In the genomic region with DNA sequence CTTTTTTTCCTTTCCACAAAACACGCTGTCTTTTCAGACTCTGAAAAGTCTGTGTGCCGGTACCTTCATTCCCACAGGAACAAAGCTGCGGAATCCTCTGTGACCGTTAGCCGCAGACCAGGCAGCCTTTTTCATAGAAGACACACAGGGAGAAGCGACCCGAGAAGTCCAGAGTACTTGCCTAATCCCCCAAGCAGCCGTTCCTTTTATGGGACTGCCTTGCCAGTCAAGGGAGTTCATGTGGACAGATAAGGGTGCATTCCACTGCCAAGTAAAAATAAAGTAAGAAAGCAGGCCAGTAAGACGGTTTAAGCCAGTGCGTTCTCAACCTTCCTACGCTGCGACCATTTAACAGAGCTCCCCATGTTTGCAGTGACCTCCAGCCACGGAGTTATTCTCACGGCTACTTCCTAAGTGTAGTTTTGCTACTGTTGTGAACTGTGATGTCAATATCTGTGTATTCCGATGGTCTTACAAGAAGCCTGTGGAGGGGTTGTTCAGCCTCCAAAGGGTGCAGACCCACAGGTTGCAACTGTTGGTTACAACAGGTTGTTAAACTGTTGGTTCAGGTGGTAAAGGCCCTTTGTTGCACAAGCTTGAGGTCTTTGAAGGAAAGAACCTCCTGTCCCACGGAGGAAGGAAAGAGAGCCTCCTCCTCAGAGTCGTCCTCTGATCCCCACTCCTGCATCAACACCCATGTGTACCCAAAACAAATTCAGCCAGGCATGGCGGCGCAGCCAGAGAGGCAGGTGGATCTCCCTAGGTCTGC, we compare ENCODE assay signal across 9 mouse cellular contexts. TPM values are rescaled to one million over a fixed set of nuclear protein-coding genes. Genes with fewer than 3 reads are reported as not detected.
DNase-seq lines count a peak whose midpoint lies in the region; ATAC-seq lines count a peak whose summit lies in the region.
"Had no signal": no experiment of that assay in that cellular context is flagged by ENCODE, and none has a peak within 500 bp of the region (broad histone marks: within the 10 kb centered on the region; RNA-seq: fewer than 3 reads in every experiment).

No protein-coding gene starts in this region.

- no peak for DNase-seq in kidney, adult 18-20 months
- DNase-seq in embryonic facial prominence, embryonic 10.5 days (ENCODE audit: low spot score), result no peak
- no peak for DNase-seq in left cerebral cortex, postnatal 14 days (ENCODE audit: low spot score in 2 of 2)
- DNase-seq in gastrocnemius, postnatal 10 days, result no peak

- ATAC-seq in kidney, embryonic 14.5 days (ENCODE audit: low FRiP score, low TSS enrichment), result no peak
- ATAC-seq in forebrain, embryonic 15.5 days (replicated peaks), result no peak
- no peak for ATAC-seq in midbrain, embryonic 13.5 days
- ATAC-seq in erythroid progenitor cell, adult 5-6 weeks (replicated peaks; ENCODE audit: low FRiP score, poor library complexity, severe bottlenecking), result no peak
- ATAC-seq: activated CD4-positive, CD25-positive, alpha-beta regulatory T cell, adult 4 months had no signal

- no peak overlapping the region; the same call in 1 of the 2 replicates for H3K27ac ChIP-seq in kidney, embryonic 14.5 days (ENCODE audit: low read depth, low read length)
- no peak overlapping the region for H3K27ac ChIP-seq in embryonic facial prominence, embryonic 10.5 days (replicated peaks)
- peak overlapping the region; percentile 95 for H3K27ac ChIP-seq in forebrain, embryonic 15.5 days (replicated peaks)
- H3K27ac ChIP-seq in midbrain, embryonic 13.5 days, result peak overlapping the region; percentile 71

- 0 out of 2 replicates have a peak overlapping the region, but pooled peaks have one; percentile 18 for H3K9ac ChIP-seq in kidney, embryonic 14.5 days (ENCODE audit: low read depth, low read length)
- peak overlapping the region; percentile 27 for H3K9ac ChIP-seq in forebrain, embryonic 15.5 days (replicated peaks)
- peak overlapping the region; percentile 44 for H3K9ac ChIP-seq in midbrain, embryonic 13.5 days (replicated peaks)

- intact Hi-C loops in left cerebral cortex, postnatal 14 days (cut with DNase I), result no loop called here

- H3K4me1 ChIP-seq in kidney, embryonic 14.5 days (ENCODE audit: control insufficient read depth, insufficient read depth, low read length), result peaks cover 53% of the 10 kb centered on the region
- H3K4me1 ChIP-seq in embryonic facial prominence, embryonic 10.5 days, result peaks cover 80% of the 10 kb centered on the region
- peaks cover 72% of the 10 kb centered on the region for H3K4me1 ChIP-seq in forebrain, embryonic 15.5 days
- peaks cover 79% of the 10 kb centered on the region for H3K4me1 ChIP-seq in midbrain, embryonic 13.5 days (replicated peaks)

- H3K36me3 ChIP-seq in kidney, embryonic 14.5 days (ENCODE audit: control insufficient read depth, insufficient read depth, low read length), result no peaks in the 10 kb centered on the region; the same call in 1 of the 2 replicates
- peaks cover 45% of the 10 kb centered on the region for H3K36me3 ChIP-seq in embryonic facial prominence, embryonic 10.5 days (replicated peaks)
- H3K36me3 ChIP-seq in forebrain, embryonic 15.5 days, result no peaks in the 10 kb centered on the region
- H3K36me3 ChIP-seq in midbrain, embryonic 13.5 days, result 0 out of 2 replicates have a peak, but pooled peaks cover 3% of the 10 kb centered on the region

- 80% methylated on average over 19 of the region's 19 CpGs for WGBS in kidney, embryonic 14.5 days
- WGBS in embryonic facial prominence, embryonic 10.5 days, result 81% methylated on average over 19 of the region's 19 CpGs
- 44% methylated on average over 19 of the region's 19 CpGs for WGBS in forebrain, embryonic 15.5 days
- 36% methylated on average over 19 of the region's 19 CpGs for WGBS in midbrain, embryonic 13.5 days

- no peaks in the 10 kb centered on the region for H3K27me3 ChIP-seq in kidney, embryonic 14.5 days (ENCODE audit: control insufficient read depth, insufficient read depth, low read length)
- H3K27me3 ChIP-seq in embryonic facial prominence, embryonic 10.5 days (replicated peaks; ENCODE audit: low read depth, poor library complexity, severe bottlenecking), result no peaks in the 10 kb centered on the region
- no peaks in the 10 kb centered on the region for H3K27me3 ChIP-seq in forebrain, embryonic 15.5 days
- no peaks in the 10 kb centered on the region for H3K27me3 ChIP-seq in midbrain, embryonic 13.5 days

- no peak overlapping the region for H3K4me2 ChIP-seq in kidney, embryonic 14.5 days (replicated peaks; ENCODE audit: low read depth, low read length)
- peak overlapping the region; percentile 62 for H3K4me2 ChIP-seq in forebrain, embryonic 15.5 days (replicated peaks)
- peak overlapping the region; percentile 84 for H3K4me2 ChIP-seq in midbrain, embryonic 13.5 days (replicated peaks)

- H3K4me3 ChIP-seq in kidney, embryonic 14.5 days (ENCODE audit: low read length), result no peak overlapping the region
- 0 out of 2 replicates have a peak overlapping the region, but pooled peaks have one; percentile 5 for H3K4me3 ChIP-seq in embryonic facial prominence, embryonic 10.5 days
- H3K4me3 ChIP-seq in forebrain, embryonic 15.5 days, result peak overlapping the region; percentile 17; the same call in 1 of the 2 replicates
- H3K4me3 ChIP-seq in midbrain, embryonic 13.5 days (replicated peaks), result peak overlapping the region; percentile 8

- H3K9me3 ChIP-seq in kidney, embryonic 14.5 days (ENCODE audit: control insufficient read depth, low read length), result no peaks in the 10 kb centered on the region
- no peaks in the 10 kb centered on the region for H3K9me3 ChIP-seq in embryonic facial prominence, embryonic 10.5 days
- no peaks in the 10 kb centered on the region for H3K9me3 ChIP-seq in forebrain, embryonic 15.5 days
- H3K9me3 ChIP-seq in midbrain, embryonic 13.5 days, result no peaks in the 10 kb centered on the region

RNA-seq across cellular contexts. Expression of a gene that starts 4.2 kb away (rescaled TPM):
- 20.2 and 27.6 TPM in 2 replicates for polyA plus RNA-seq in kidney, embryonic 14.5 days (2014; fragmentation: Nextera tagmentation; extraction: Ambion mirVana)
- 43.8 and 47.6 TPM in 2 replicates for polyA plus RNA-seq in embryonic facial prominence, embryonic 10.5 days (2016; fragmentation: Nextera tagmentation; extraction: Ambion mirVana)
- 106 and 109 TPM in 2 replicates for polyA plus RNA-seq in forebrain, embryonic 15.5 days (2015; fragmentation: Nextera tagmentation; extraction: Ambion mirVana)
- polyA plus RNA-seq in midbrain, embryonic 13.5 days (2015; fragmentation: Nextera tagmentation; extraction: Ambion mirVana), result 71.5 and 79.3 TPM in 2 replicates
- 10 to 100 TPM; 51.4 to 58.3 TPM for total RNA-seq in left cerebral cortex, postnatal 14 days (2021)
- 15.5 TPM in 2 replicates for total RNA-seq in erythroid progenitor cell, adult 5-6 weeks (2015; ENCODE audit: low replicate concordance)
- total RNA-seq in erythroid progenitor cell, adult 5-6 weeks (2017; ENCODE audit: low replicate concordance), result 7.3 and 9.6 TPM in 2 replicates
- 10 to 100 TPM; 11.9 to 13.4 TPM for total RNA-seq in gastrocnemius, postnatal 10 days (2021)

RNA-seq across cellular contexts. Expression of a gene that starts 54.5 kb away (rescaled TPM):
- polyA plus RNA-seq in kidney, embryonic 14.5 days (2014; fragmentation: Nextera tagmentation; extraction: Ambion mirVana), result 11.0 and 13.0 TPM in 2 replicates
- polyA plus RNA-seq in embryonic facial prominence, embryonic 10.5 days (2016; fragmentation: Nextera tagmentation; extraction: Ambion mirVana), result 8.5 and 10.7 TPM in 2 replicates
- polyA plus RNA-seq in forebrain, embryonic 15.5 days (2015; fragmentation: Nextera tagmentation; extraction: Ambion mirVana), result 26.9 and 27.5 TPM in 2 replicates
- 19.0 and 20.1 TPM in 2 replicates for polyA plus RNA-seq in midbrain, embryonic 13.5 days (2015; fragmentation: Nextera tagmentation; extraction: Ambion mirVana)
- total RNA-seq in left cerebral cortex, postnatal 14 days (2021), result 10 to 100 TPM; 82.6 to 85.0 TPM
- 0.84 and 2.2 TPM in 2 replicates for total RNA-seq in erythroid progenitor cell, adult 5-6 weeks (2015; ENCODE audit: low replicate concordance)
- 8.2 and 18.2 TPM in 2 replicates for total RNA-seq in erythroid progenitor cell, adult 5-6 weeks (2017; ENCODE audit: low replicate concordance)
- 1 to 10 TPM; 8.2 to 9.0 TPM for total RNA-seq in gastrocnemius, postnatal 10 days (2021)

Comparison
In these comparisons a context has a peak if more than half of its experiments do, and no peak if none do; other contexts are left out.
1. H3K27ac ChIP-seq: peak in forebrain, embryonic 15.5 days (single experiment) and midbrain, embryonic 13.5 days (single experiment); none in kidney, embryonic 14.5 days (single experiment) and embryonic facial prominence, embryonic 10.5 days (single experiment).
2. Peak in every context shown above with its lines, with median percentiles within 50 percentile points of each other: H3K9ac ChIP-seq.